Comparison of ENCODE assay signal across 8 mouse cellular contexts in the genomic region with DNA sequence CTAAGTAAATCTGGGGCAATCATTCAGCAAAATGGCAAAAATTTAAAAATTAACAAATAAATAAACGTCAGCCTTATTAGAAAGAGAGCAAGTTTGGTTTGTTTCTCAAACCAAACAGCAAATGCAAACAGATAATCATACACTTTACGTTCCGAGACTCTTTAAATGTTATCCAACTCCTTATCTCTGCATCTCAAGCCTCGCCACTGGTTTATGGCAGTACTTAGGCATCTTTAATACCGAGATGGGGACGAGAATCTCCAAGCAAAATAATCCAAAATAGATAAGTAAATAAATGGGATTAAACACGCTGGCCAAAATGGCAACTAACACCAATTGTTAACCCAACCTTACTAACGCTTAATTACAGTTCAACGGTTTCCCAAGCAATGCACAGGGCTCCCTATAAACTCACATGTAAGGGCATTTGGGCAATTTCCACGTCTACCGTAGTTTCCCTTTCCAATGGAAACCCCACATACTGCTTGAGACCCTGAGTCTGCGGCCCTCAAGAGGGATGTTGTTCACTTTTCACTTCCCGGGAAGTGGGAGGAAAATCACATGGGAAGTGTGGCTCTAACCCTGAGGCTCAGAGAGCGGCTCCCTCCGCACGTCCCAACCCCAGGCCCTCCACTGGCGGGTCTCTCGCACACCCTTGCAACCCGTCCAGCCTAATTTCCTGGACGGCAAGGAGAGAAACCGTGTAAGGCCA. TPM values are rescaled to one million over a fixed set of nuclear protein-coding genes. Genes with fewer than 3 reads are reported as not detected.
A peak's percentile ranks its signal among the peaks of the same experiment; 100 is the strongest.
DNase-seq lines count a peak whose midpoint lies in the region; ATAC-seq and TF ChIP-seq lines count a peak whose summit lies in the region.

No protein-coding gene starts in this region.

- TF ChIP-seq POLR2A in spleen, adult 2 months (IDR thresholded peaks at IDR 0.05; ENCODE audit: low read depth, low read length), result no peak

- no peaks in the 10 kb centered on the region for H3K36me3 ChIP-seq in spleen, adult 2 months (ENCODE audit: control insufficient read depth, insufficient read depth, low read length)
- H3K36me3 ChIP-seq in hindbrain, embryonic 10.5 days, result peaks cover 12% of the 10 kb centered on the region; the same call in 1 of the 2 replicates

- H3K9me3 ChIP-seq in hindbrain, embryonic 10.5 days, result no peaks in the 10 kb centered on the region

- DNase-seq in adrenal gland, adult 18-20 months (ENCODE audit: low spot score in 2 of 2), result peak; percentile 8 to 24
- DNase-seq in adrenal gland, postnatal 4 days (ENCODE audit: low spot score in 2 of 2), result no peak
- DNase-seq in spleen, adult 2 months (ENCODE audit: low read depth in 1 of 2, low spot score in 2 of 2), result peak in 1 of 2 experiments; percentile 9
- no peak for DNase-seq in spleen, postnatal 4 days (ENCODE audit: low spot score in 2 of 2)
- no peak for DNase-seq in hindbrain, embryonic 10.5 days (ENCODE audit: low spot score)
- no peak for DNase-seq in right cerebral cortex, postnatal 25 days
- DNase-seq in layer of hippocampus, postnatal 25 days (ENCODE audit: extremely low spot score in 1 of 2, low spot score in 1 of 2), result no peak

- no peaks in the 10 kb centered on the region for H3K27me3 ChIP-seq in spleen, adult 2 months (ENCODE audit: control insufficient read depth, insufficient read depth, low read length)
- H3K27me3 ChIP-seq in hindbrain, embryonic 10.5 days (ENCODE audit: insufficient read depth, poor library complexity, severe bottlenecking), result no peaks in the 10 kb centered on the region

- no peak for TF ChIP-seq CTCF in spleen, adult 2 months (IDR thresholded peaks at IDR 0.05; ENCODE audit: extremely low read depth, insufficient read depth, insufficient read length, insufficient replicate concordance)

- peak overlapping the region; percentile 87 for H3K4me3 ChIP-seq in spleen, adult 2 months (ENCODE audit: extremely low read depth, insufficient read depth, insufficient read length)
- H3K4me3 ChIP-seq in hindbrain, embryonic 10.5 days, result peak overlapping the region; percentile 97

- ATAC-seq in megakaryocyte-erythroid progenitor cell, adult 5-6 weeks (replicated peaks; ENCODE audit: low FRiP score, low TSS enrichment, poor library complexity, severe bottlenecking), result peak; percentile 14; the same call in 1 of the 2 replicates

- 6% methylated on average over 21 of the region's 21 CpGs for WGBS in spleen, adult 2 months
- WGBS in hindbrain, embryonic 10.5 days, result 11% methylated on average over 21 of the region's 21 CpGs

- H3K27ac ChIP-seq in spleen, adult 2 months (ENCODE audit: insufficient read depth, low read length), result peak overlapping the region; percentile 87; the same call in 1 of the 2 replicates
- H3K27ac ChIP-seq in hindbrain, embryonic 10.5 days, result peak overlapping the region; percentile 98

- peaks cover 8% of the 10 kb centered on the region; the same call in 1 of the 2 replicates for H3K4me1 ChIP-seq in spleen, adult 2 months (ENCODE audit: control insufficient read depth, insufficient read depth, insufficient read length)
- H3K4me1 ChIP-seq in hindbrain, embryonic 10.5 days (replicated peaks), result peaks cover 21% of the 10 kb centered on the region

RNA-seq across cellular contexts. Expression of a gene that starts 0.9 kb away (rescaled TPM):
- 10 to 100 TPM; 52.4 to 55.9 TPM for total RNA-seq in adrenal gland, adult 18-20 months (2021)
- total RNA-seq in adrenal gland, postnatal 4 days (2021), result 10 to 100 TPM; 74.0 to 80.8 TPM
- polyA plus RNA-seq in spleen, adult 2 months (2012; rRNA removed), result 1.6 and 1.7 TPM in 2 replicates
- 101 and 129 TPM in 2 replicates for polyA plus RNA-seq in hindbrain, embryonic 10.5 days (2016; fragmentation: Nextera tagmentation; extraction: Ambion mirVana)
- total RNA-seq in megakaryocyte-erythroid progenitor cell, adult 5-6 weeks (2014; fragmentation: Nextera tagmentation), result 96.6 and 116 TPM in 2 replicates
- 251 and 271 TPM in 2 replicates for total RNA-seq in megakaryocyte-erythroid progenitor cell, adult 5-6 weeks (2017)
- 10 to 100 TPM; 59.3 to 70.8 TPM for total RNA-seq in layer of hippocampus, postnatal 25 days (2021)

RNA-seq across cellular contexts. Expression of a gene that starts 48.6 kb away (rescaled TPM):
- 10 to 100 TPM in 1 of 2 experiments, 1 to 10 TPM in 1; 8.4 to 16.1 TPM for total RNA-seq in adrenal gland, adult 18-20 months (2021)
- 10 to 100 TPM in 1 of 2 experiments, 1 to 10 TPM in 1; 3.9 to 14.4 TPM for total RNA-seq in adrenal gland, postnatal 4 days (2021)
- polyA plus RNA-seq in spleen, adult 2 months (2012; rRNA removed), result 16.5 and 21.3 TPM in 2 replicates
- 0.14 and 0.18 TPM in 2 replicates for polyA plus RNA-seq in hindbrain, embryonic 10.5 days (2016; fragmentation: Nextera tagmentation; extraction: Ambion mirVana)
- 31.8 and 38.8 TPM in 2 replicates for total RNA-seq in megakaryocyte-erythroid progenitor cell, adult 5-6 weeks (2014; fragmentation: Nextera tagmentation)
- total RNA-seq in megakaryocyte-erythroid progenitor cell, adult 5-6 weeks (2017), result 18.1 and 22.1 TPM in 2 replicates
- total RNA-seq in layer of hippocampus, postnatal 25 days (2021), result 10 to 100 TPM; 51.9 to 53.2 TPM

Comparison
In these comparisons a context has a peak if more than half of its experiments do, and no peak if none do; other contexts are left out.
1. DNase-seq: peak in adrenal gland, adult 18-20 months (2 of 2); none in adrenal gland, postnatal 4 days (0 of 2), spleen, postnatal 4 days (0 of 2), hindbrain, embryonic 10.5 days (single experiment), right cerebral cortex, postnatal 25 days (single experiment) and layer of hippocampus, postnatal 25 days (0 of 2).